11 mouse cellular contexts compared by ENCODE assay signal in the genomic region with DNA sequence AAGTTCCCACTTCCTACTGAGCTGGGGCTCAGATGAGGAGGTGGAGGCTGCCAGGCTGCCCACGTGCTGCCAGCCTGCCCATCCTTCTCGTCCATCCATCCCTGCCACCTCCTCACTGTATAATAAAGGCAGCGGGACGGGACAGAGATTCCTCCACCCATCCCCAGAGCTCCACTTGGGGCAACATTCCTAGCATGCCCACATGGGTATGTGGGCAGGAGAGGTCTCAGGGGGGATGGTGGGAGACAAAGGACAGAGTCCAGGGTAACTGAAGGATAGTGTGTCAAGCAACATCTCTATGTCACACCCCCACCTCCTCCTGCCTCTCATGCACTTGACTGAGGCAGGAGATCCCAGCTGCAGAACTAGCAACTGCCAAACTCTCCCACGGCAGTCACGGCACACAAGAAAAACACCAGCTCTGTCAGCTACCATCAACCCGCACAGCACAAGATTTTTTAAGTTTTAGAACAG. TPM values are rescaled to one million over a fixed set of nuclear protein-coding genes. Genes with fewer than 3 reads are reported as not detected.
DNase-seq lines count a peak whose midpoint lies in the region; ATAC-seq lines count a peak whose summit lies in the region.
"Had no signal": no experiment of that assay in that cellular context is flagged by ENCODE, and none has a peak within 500 bp of the region (broad histone marks: within the 10 kb centered on the region; RNA-seq: fewer than 3 reads in every experiment).

No protein-coding gene starts in this region.

- DNase-seq in cerebellum, postnatal 14 days, result peak; percentile 38 to 53
- no peak for DNase-seq in cerebellum, adult 9-10 months
- peak; percentile 64 to 80 for DNase-seq in left cerebral cortex, adult 18-20 months (ENCODE audit: low spot score in 2 of 2)
- DNase-seq in left cerebral cortex, adult 11 months (ENCODE audit: low spot score), result no peak
- DNase-seq in right cerebral cortex, postnatal 14 days, result peak; percentile 35
- DNase-seq in adrenal gland, postnatal 36 days, result no peak
- DNase-seq in gastrocnemius, adult 8-10 months (ENCODE audit: low spot score in 2 of 2), result no peak
- DNase-seq: B cell, adult 2 months had no signal

- WGBS in kidney, embryonic 15.5 days, result 40% methylated on average over 7 of the region's 7 CpGs

- H3K9me3 ChIP-seq in kidney, embryonic 15.5 days (replicated peaks), result no peaks in the 10 kb centered on the region
- H3K9me3 ChIP-seq: neural tube, embryonic 12.5 days had no signal

- H3K4me1 ChIP-seq in kidney, embryonic 15.5 days, result peaks cover 73% of the 10 kb centered on the region

- ATAC-seq in kidney, embryonic 15.5 days (replicated peaks; ENCODE audit: low FRiP score), result peak; percentile 82

- H3K9ac ChIP-seq in kidney, embryonic 15.5 days, result no peak overlapping the region
- H3K9ac ChIP-seq: neural tube, embryonic 12.5 days had no signal

- no peaks in the 10 kb centered on the region for H3K27me3 ChIP-seq in kidney, embryonic 15.5 days
- H3K27me3 ChIP-seq: neural tube, embryonic 12.5 days had no signal

- no peak overlapping the region for H3K4me3 ChIP-seq in kidney, embryonic 15.5 days (replicated peaks)
- H3K4me3 ChIP-seq: neural tube, embryonic 12.5 days had no signal

- H3K36me3 ChIP-seq in kidney, embryonic 15.5 days, result no peaks in the 10 kb centered on the region
- H3K36me3 ChIP-seq: neural tube, embryonic 12.5 days had no signal

- H3K4me2 ChIP-seq in kidney, embryonic 15.5 days, result peak overlapping the region; percentile 14
- H3K4me2 ChIP-seq: neural tube, embryonic 12.5 days had no signal

- peak overlapping the region; percentile 29 for H3K27ac ChIP-seq in kidney, embryonic 15.5 days
- H3K27ac ChIP-seq: macrophage; neural tube, embryonic 12.5 days had no signal

RNA-seq across cellular contexts. Expression of gene Smurf1, which starts 51.2 kb away (rescaled TPM):
- total RNA-seq in left cerebral cortex, adult 18-20 months (2021), result 10 to 100 TPM; 37.9 to 38.7 TPM
- polyA plus RNA-seq in kidney, embryonic 15.5 days (2015; fragmentation: Nextera tagmentation; extraction: Ambion mirVana), result 14.0 and 15.4 TPM in 2 replicates
- total RNA-seq in adrenal gland, postnatal 36 days (2021), result 10 to 100 TPM; 18.6 to 24.8 TPM
- 10 to 100 TPM; 10.6 to 14.2 (median 11.2) TPM for total RNA-seq in gastrocnemius, adult 8-10 months (2022)

Comparison
In these comparisons a context has a peak if more than half of its experiments do, and no peak if none do; other contexts are left out.
1. DNase-seq: peak in cerebellum, postnatal 14 days (2 of 2), left cerebral cortex, adult 18-20 months (2 of 2) and right cerebral cortex, postnatal 14 days (single experiment); none in cerebellum, adult 9-10 months (single experiment), left cerebral cortex, adult 11 months (single experiment), adrenal gland, postnatal 36 days (0 of 2) and gastrocnemius, adult 8-10 months (0 of 2).